Mouse (Mus musculus) limb, embryonic 11.5 days (tissue): ENCODE results near the gene Rras. TPM values are rescaled to one million over a fixed set of nuclear protein-coding genes. Genes with fewer than 3 reads are reported as not detected.
A peak's percentile ranks its signal among the peaks of the same experiment; 100 is the strongest.

Source experiments
- ATAC-seq: fragments of 200-750 bp; cut with Nextera tagmentation; 2 replicates; pipeline ENCODE4 v1.8.0; 2017; ENCODE audit warnings: low read depth; ENCODE audit not compliant: insufficient number of reproducible peaks, low FRiP score, low TSS enrichment
- DNase-seq: peaks from one replicate; pipeline ENCODE4 v3.0.0-alpha.2; 2015; ENCODE audit warnings: low spot score
- H3K27ac ChIP-seq: fragments of 300-500 bp; sonication (generic); replicated peaks from 2 replicates; pipeline ENCODE4 v1.5.1; 2014; ENCODE audit warnings: low read depth, mild to moderate bottlenecking, low read length
- H3K27me3 ChIP-seq: fragments of 300-500 bp; sonication (generic); 2 replicates; pipeline ENCODE4 v1.6.1; 2014; ENCODE audit warnings: mild to moderate bottlenecking, low read length, mixed read lengths; ENCODE audit not compliant: control insufficient read depth, insufficient read depth
- H3K36me3 ChIP-seq: fragments of 300-500 bp; sonication (generic); 2 replicates; pipeline ENCODE4 v1.6.1; 2014; ENCODE audit warnings: mild to moderate bottlenecking, low read length, moderate library complexity, mixed read lengths; ENCODE audit not compliant: control insufficient read depth, insufficient read depth
- H3K4me1 ChIP-seq: fragments of 300-500 bp; sonication (generic); 2 replicates; pipeline ENCODE4 v1.6.1; 2014; ENCODE audit warnings: low read length, mixed read lengths; ENCODE audit not compliant: control insufficient read depth, insufficient read depth
- H3K4me2 ChIP-seq: fragments of 300-500 bp; sonication (generic); 2 replicates; pipeline ENCODE4 v1.6.1; 2014; ENCODE audit warnings: low read depth, mild to moderate bottlenecking, moderate library complexity; ENCODE audit not compliant: severe bottlenecking
- H3K4me3 ChIP-seq: fragments of 300-500 bp; sonication (generic); 2 replicates; pipeline ENCODE4 v1.5.1; 2014; ENCODE audit warnings: low read depth, low read length
- H3K9ac ChIP-seq: fragments of 300-500 bp; sonication (generic); 2 replicates; pipeline ENCODE4 v1.6.1; 2014; ENCODE audit warnings: mild to moderate bottlenecking, low read length
- H3K9me3 ChIP-seq: fragments of 300-500 bp; sonication (generic); 2 replicates; pipeline ENCODE4 v1.6.1; 2016; ENCODE audit warnings: low read length; ENCODE audit not compliant: control insufficient read depth
- WGBS: fragments of 180-500 bp; shearing (Covaris S2); extraction: QIAGEN DNeasy Blood & Tissue Kit; methylation state at CpG from one replicate; pipeline ENCODE4 v1.1.7; 2014; 5-methylcytosine and 5-hydroxymethylcytosine counted together
- microRNA-seq: library from miRNA; unstranded; fragments of <30 nt; microRNA quantifications from one replicate; pipeline ENCODE4, GENCODE M21; 2016
- polyA plus RNA-seq: library from polyadenylated mRNA; unstranded; fragments of >200 nt; fragmentation: Nextera tagmentation; extraction: Ambion mirVana; gene quantifications from 2 replicates; pipeline ENCODE4 v1.2.1, GENCODE M21; 2014

Gene Rras
- polyA plus RNA-seq, 1 experiment from 2014 or later: 20.8 TPM

GRCm38 (mm10) chr7:45067190-45067999 lies 49.6 kb downstream of the Rras start:
- no peak for ATAC-seq

GRCm38 (mm10) chr7:45068000-45068318 lies 50.2 kb downstream of the Rras start:
- Histone ChIP-seq H3K4me1 (0 out of 2 replicates have a peak, but pooled peaks cover 4% of the 10 kb centered on the region), H3K27ac (no peak overlapping the region), H3K36me3 (no peaks in the 10 kb centered on the region), H3K4me3 (no peak overlapping the region), H3K9ac (no peak overlapping the region), H3K4me2 (no peak overlapping the region), H3K9me3 (no peaks in the 10 kb centered on the region), H3K27me3 (no peaks in the 10 kb centered on the region)
- 28% methylated on average over 5 of the region's 5 CpGs for WGBS
- ATAC-seq: no peak
- peak; percentile 68 for DNase-seq

More at GRCm38 (mm10) chr7:45067190-45067999, 49.6 kb downstream of the Rras start:
- 68% methylated on average over 4 of the region's 4 CpGs for WGBS
- Histone ChIP-seq H3K4me3 (no peak overlapping the region), H3K4me1 (0 out of 2 replicates have a peak, but pooled peaks cover 4% of the 10 kb centered on the region), H3K9ac (no peak overlapping the region), H3K4me2 (no peak overlapping the region), H3K27ac (no peak overlapping the region), H3K27me3 (no peaks in the 10 kb centered on the region), H3K36me3 (no peaks in the 10 kb centered on the region), H3K9me3 (no peaks in the 10 kb centered on the region)
- no peak for DNase-seq

- ATAC-seq (no peak), DNase-seq (no peak)
- no peaks in the 10 kb centered on the region for H3K9me3 ChIP-seq
- no peak overlapping the region for H3K27ac ChIP-seq
- H3K36me3 ChIP-seq: no peaks in the 10 kb centered on the region
- H3K27me3 ChIP-seq: no peaks in the 10 kb centered on the region
- H3K4me2 ChIP-seq: no peak overlapping the region
- H3K4me3 ChIP-seq: no peak overlapping the region
- H3K9ac ChIP-seq: no peak overlapping the region
- H3K4me1 ChIP-seq: no peaks in the 10 kb centered on the region
- WGBS: 93% methylated on average over 2 of the region's 2 CpGs
Measured at GRCm38 (mm10) chr7:45069671-45070070, 51.9 kb downstream of the Rras start.

Small RNA genes within 50 kb of the gene (microRNA-seq; reads per million reads assigned to microRNA genes)
- gene Mir7054: 0.92 reads per million

Other genes starting within 250 kb of the Rras start
- 81.7 and 82.6 TPM in 2 replicates for gene Nup62, start 201.9 kb upstream of the Rras start, polyA plus RNA-seq
- 1.1 TPM in 2 replicates for gene Il4i1, start 201.6 kb upstream of the Rras start, polyA plus RNA-seq
- 2.1 and 2.3 TPM in 2 replicates for gene Atf5, start 201.3 kb upstream of the Rras start, polyA plus RNA-seq
- 38.6 and 63.4 TPM in 2 replicates for gene Akt1s1, start 169.0 kb upstream of the Rras start, polyA plus RNA-seq
- gene Tbc1d17, start 168.9 kb upstream of the Rras start, polyA plus RNA-seq: 60.9 and 69.0 TPM in 2 replicates
- gene Pnkp, start 160.8 kb upstream of the Rras start, polyA plus RNA-seq: 31.0 and 31.2 TPM in 2 replicates
- 410 and 427 TPM in 2 replicates for gene Ptov1, start 148.2 kb upstream of the Rras start, polyA plus RNA-seq
- 79.2 and 80.5 TPM in 2 replicates for gene Med25, start 125.2 kb upstream of the Rras start, polyA plus RNA-seq
- gene Fuz, start 121.9 kb upstream of the Rras start, polyA plus RNA-seq: 14.8 and 16.0 TPM in 2 replicates
- gene Ap2a1, start 88.5 kb upstream of the Rras start, polyA plus RNA-seq: 77.0 and 78.8 TPM in 2 replicates
- 0.13 TPM in 1 of 2 replicates, not detected in the other for gene Tsks, start 74.8 kb upstream of the Rras start, polyA plus RNA-seq
- gene Cpt1c, start 43.1 kb upstream of the Rras start, polyA plus RNA-seq: 17.5 and 22.1 TPM in 2 replicates
- gene Prmt1, start 31.4 kb upstream of the Rras start, polyA plus RNA-seq: 332 and 334 TPM in 2 replicates
- gene Irf3, start 20.3 kb upstream of the Rras start, polyA plus RNA-seq: 73.9 and 83.5 TPM in 2 replicates
- 91.7 and 91.9 TPM in 2 replicates for gene Bcl2l12, start 19.2 kb upstream of the Rras start, polyA plus RNA-seq
- 52.0 and 60.3 TPM in 2 replicates for gene Scaf1, start 1.6 kb upstream of the Rras start, polyA plus RNA-seq
- 18.5 and 20.0 TPM in 2 replicates for gene Prr12, start 34.9 kb downstream of the Rras start, polyA plus RNA-seq
- gene Nosip, start 44.5 kb downstream of the Rras start, polyA plus RNA-seq: 70.2 and 73.9 TPM in 2 replicates
- gene Prrg2, start 44.7 kb downstream of the Rras start, polyA plus RNA-seq: 22.1 and 24.6 TPM in 2 replicates
- gene Rcn3, start 74.3 kb downstream of the Rras start, polyA plus RNA-seq: 220 and 245 TPM in 2 replicates
- 8.0 and 9.8 TPM in 2 replicates for gene Fcgrt, start 85.9 kb downstream of the Rras start, polyA plus RNA-seq
- 1,759 and 1,785 TPM in 2 replicates for gene Rps11, start 106.5 kb downstream of the Rras start, polyA plus RNA-seq
- 1,469 and 1,490 TPM in 2 replicates for gene Rpl13a, start 110.8 kb downstream of the Rras start, polyA plus RNA-seq
- 0.45 TPM in 1 of 2 replicates, not detected in the other for gene Gm45713, start 118.3 kb downstream of the Rras start, polyA plus RNA-seq
- gene Flt3l, start 118.5 kb downstream of the Rras start, polyA plus RNA-seq: 0.33 and 0.44 TPM in 2 replicates
- 106 and 108 TPM in 2 replicates for gene Pih1d1, start 136.3 kb downstream of the Rras start, polyA plus RNA-seq
- gene Aldh16a1, start 136.6 kb downstream of the Rras start, polyA plus RNA-seq: 37.2 and 38.7 TPM in 2 replicates
- gene Slc17a7, start 146.0 kb downstream of the Rras start, polyA plus RNA-seq: 0.11 TPM in 1 of 2 replicates, not detected in the other
- not detected in 2 replicates for gene Gfy, start 161.6 kb downstream of the Rras start, polyA plus RNA-seq
- not detected in 2 replicates for gene Pth2, start 163.0 kb downstream of the Rras start, polyA plus RNA-seq
- gene Ccdc155, start 186.9 kb downstream of the Rras start, polyA plus RNA-seq: 0.41 and 0.51 TPM in 2 replicates
- gene Dkkl1, start 194.2 kb downstream of the Rras start, polyA plus RNA-seq: 0.51 and 0.60 TPM in 2 replicates
- 378 and 385 TPM in 2 replicates for gene Tead2, start 197.8 kb downstream of the Rras start, polyA plus RNA-seq
- 0.82 and 1.6 TPM in 2 replicates for gene Cd37, start 221.2 kb downstream of the Rras start, polyA plus RNA-seq
- 0.20 and 0.36 TPM in 2 replicates for gene Slc6a16, start 223.1 kb downstream of the Rras start, polyA plus RNA-seq